Mouse (Mus musculus): ENCODE measurements at regions not wholly inside any gene's neighbourhood (a gene's known extent, or its start where the extent isn't known, plus 50 kb on each side); places are given as distances from the start of the nearest gene placed in this dataset.

- DNase-seq, result no peak
Measured at GRCm38 (mm10) chr10:121150668-121151067, 116.9 kb downstream of the Wif1 start.

GRCm38 (mm10) chr10:121153625-121154024 is 119.9 kb downstream of the Wif1 start:
- no peak for DNase-seq

GRCm38 (mm10) chr10:121160499-121160898 is 126.7 kb downstream of the Wif1 start:
- DNase-seq, result no peak

GRCm38 (mm10) chr10:121161201-121161600 is 127.4 kb downstream of the Wif1 start:
- DNase-seq, result no peak

- DNase-seq, result no peak
Measured at GRCm38 (mm10) chr10:121174022-121174421, 140.3 kb downstream of the Wif1 start.

- no peak for DNase-seq
Measured at GRCm38 (mm10) chr10:121189139-121189538, 155.4 kb downstream of the Wif1 start.

- no peak for DNase-seq
Measured at GRCm38 (mm10) chr10:121199236-121199635, 151.8 kb downstream of the Tbc1d30 start.

- no peak for DNase-seq
Measured at GRCm38 (mm10) chr10:121202531-121202930, 148.5 kb downstream of the Tbc1d30 start.

GRCm38 (mm10) chr10:121205551-121205950 is 145.5 kb downstream of the Tbc1d30 start:
- no peak for DNase-seq

- DNase-seq, result peak; percentile 55
Measured at GRCm38 (mm10) chr10:121206002-121206742, 144.9 kb downstream of the Tbc1d30 start.

- DNase-seq, result no peak
Measured at GRCm38 (mm10) chr10:121206743-121207039, 144.4 kb downstream of the Tbc1d30 start.
